Mouse (Mus musculus) MEL (cell line): ENCODE measurements at regions not wholly inside any gene's neighbourhood (a gene's known extent, or its start where the extent isn't known, plus 50 kb on each side); places are given as distances from the start of the nearest gene placed in this dataset.

Source experiments
- DNase-seq: peaks from one replicate; pipeline ENCODE4 v3.0.0; 2011; ENCODE audit warnings: low read depth, low spot score
- H3K27ac ChIP-seq: 2 replicates; pipeline ENCODE4 v1.5.1; 2012; ENCODE audit warnings: low read depth, mild to moderate bottlenecking, control low read depth, low read length, moderate library complexity; ENCODE audit not compliant: control insufficient read depth
- H3K27me3 ChIP-seq, 2 experiments: fragments of 150-350 bp in 1 of 2; sonication (generic) in 1 of 2; 2 replicates each; pipeline ENCODE4 v1.6.1; 2012; ENCODE audit warnings: low read length in 2 of 2, mild to moderate bottlenecking in 2 of 2, improper control_type of control experiment in 1 of 2, moderate library complexity in 1 of 2; ENCODE audit not compliant: insufficient read depth in 2 of 2, control insufficient read depth in 1 of 2
- H3K36me3 ChIP-seq, 2 experiments: 2 replicates each; pipeline ENCODE4 v1.6.1; 2012 to 2014; ENCODE audit warnings: low read length in 2 of 2, improper control_type of control experiment in 1 of 2, inconsistent platforms in 1 of 2, mild to moderate bottlenecking in 1 of 2; ENCODE audit not compliant: insufficient read depth in 2 of 2, control insufficient read depth in 1 of 2
- H3K4me1 ChIP-seq, 2 experiments: fragments of 150-350 bp in 1 of 2; sonication (generic) in 1 of 2; 2 replicates each; pipeline ENCODE4 v1.6.1; 2012; ENCODE audit warnings: low read length in 2 of 2, improper control_type of control experiment in 1 of 2, mild to moderate bottlenecking in 1 of 2; ENCODE audit not compliant: insufficient read depth in 2 of 2, control insufficient read depth in 1 of 2
- H3K4me3 ChIP-seq, 2 experiments: fragments of 150-350 bp in 1 of 2; sonication (generic) in 1 of 2; 2 replicates each; pipeline ENCODE4 v1.5.1; 2012; ENCODE audit warnings: low read depth in 2 of 2, low read length in 2 of 2, mild to moderate bottlenecking in 2 of 2, moderate library complexity in 2 of 2, control low read depth in 1 of 2, improper control_type of control experiment in 1 of 2; ENCODE audit not compliant: control insufficient read depth in 1 of 2, insufficient read depth in 1 of 2
- H3K79me2 ChIP-seq: 2 replicates; pipeline ENCODE4 v1.6.1; 2012; ENCODE audit warnings: mild to moderate bottlenecking, low read length, moderate library complexity; ENCODE audit not compliant: control insufficient read depth, poor library complexity, insufficient read depth
- H3K9ac ChIP-seq: 2 replicates; pipeline ENCODE4 v1.6.1; 2012; ENCODE audit warnings: low read depth, mild to moderate bottlenecking, control low read depth, low read length, moderate library complexity; ENCODE audit not compliant: control insufficient read depth, poor library complexity, severe bottlenecking
- H3K9me3 ChIP-seq: fragments of 150-350 bp; sonication (generic); replicated peaks from 2 replicates; pipeline ENCODE4 v1.6.1; 2012; ENCODE audit warnings: mild to moderate bottlenecking, low read length, improper control_type of control experiment, moderate library complexity; ENCODE audit not compliant: insufficient read depth
- BHLHE40 ChIP-seq: IDR thresholded peaks from 2 replicates; pipeline ENCODE4 v1.6.1; 2012; ENCODE audit warnings: low read depth, mild to moderate bottlenecking, inconsistent platforms, low read length, improper control_type of control experiment, borderline replicate concordance
- CHD1 ChIP-seq: IDR thresholded peaks from 2 replicates; pipeline ENCODE4 v1.6.1; 2012; ENCODE audit warnings: low read depth, mild to moderate bottlenecking, inconsistent platforms, low read length, improper control_type of control experiment
- CHD2 ChIP-seq: IDR thresholded peaks from 2 replicates; pipeline ENCODE4 v1.6.1; 2011; ENCODE audit warnings: low read length, improper control_type of control experiment
- CTCF ChIP-seq, 3 experiments: IDR thresholded peaks in 2 of 3; conservative IDR thresholded peaks in 1 of 3; 2 replicates each; pipeline ENCODE4 v1.5.1; 2011 to 2012; ENCODE audit warnings: low read length in 3 of 3, low read depth in 2 of 3, mild to moderate bottlenecking in 2 of 3, improper control_type of control experiment in 1 of 3, inconsistent platforms in 1 of 3, mixed read lengths in 1 of 3, moderate library complexity in 1 of 3; ENCODE audit not compliant: control insufficient read depth in 1 of 3, insufficient read depth in 1 of 3, poor library complexity in 1 of 3, severe bottlenecking in 1 of 3
- GABPA ChIP-seq: IDR thresholded peaks from 2 replicates; pipeline ENCODE4 v1.6.1; 2012; ENCODE audit warnings: low read depth, mild to moderate bottlenecking, inconsistent platforms, low read length, improper control_type of control experiment, moderate library complexity
- MAX ChIP-seq: IDR thresholded peaks from 2 replicates; pipeline ENCODE4 v1.6.1; 2011; ENCODE audit warnings: low read length, improper control_type of control experiment
- MAZ ChIP-seq: IDR thresholded peaks from 2 replicates; pipeline ENCODE4 v1.6.1; 2012; ENCODE audit warnings: low read depth, mild to moderate bottlenecking, inconsistent platforms, low read length, improper control_type of control experiment
- POLR2AphosphoS5 ChIP-seq: IDR thresholded peaks from 2 replicates; pipeline ENCODE4 v1.6.1; 2012; ENCODE audit warnings: low read depth, borderline replicate concordance, mild to moderate bottlenecking, inconsistent platforms, low read length, moderate library complexity, mixed read lengths
- RAD21 ChIP-seq: IDR thresholded peaks from 2 replicates; pipeline ENCODE4 v1.6.1; 2011; ENCODE audit warnings: mild to moderate bottlenecking, low read depth, low read length, improper control_type of control experiment
- RCOR1 ChIP-seq: IDR thresholded peaks from 2 replicates; pipeline ENCODE4 v1.6.1; 2012; ENCODE audit warnings: low read depth, mild to moderate bottlenecking, inconsistent platforms, low read length, improper control_type of control experiment
- SIN3A ChIP-seq: IDR thresholded peaks from 2 replicates; pipeline ENCODE4 v1.6.1; 2012; ENCODE audit warnings: low read length, improper control_type of control experiment, inconsistent platforms
- USF2 ChIP-seq, 2 experiments: IDR thresholded peaks; 2 replicates each; pipeline ENCODE4 v1.6.1; 2011 to 2012; ENCODE audit warnings: improper control_type of control experiment in 2 of 2, low read length in 2 of 2, borderline replicate concordance in 1 of 2, inconsistent platforms in 1 of 2, low read depth in 1 of 2, mild to moderate bottlenecking in 1 of 2; ENCODE audit not compliant: insufficient read depth in 1 of 2
- ZKSCAN1 ChIP-seq: IDR thresholded peaks from 2 replicates; pipeline ENCODE4 v1.6.1; 2012; ENCODE audit warnings: low read depth, mild to moderate bottlenecking, inconsistent platforms, low read length, improper control_type of control experiment, moderate library complexity
- ZMIZ1 ChIP-seq: IDR thresholded peaks from 2 replicates; pipeline ENCODE4 v1.6.1; 2012; ENCODE audit warnings: low read depth, mild to moderate bottlenecking, inconsistent platforms, low read length, improper control_type of control experiment, moderate library complexity
- ZNF384 ChIP-seq: IDR thresholded peaks from 2 replicates; pipeline ENCODE4 v1.6.1; 2012; ENCODE audit warnings: low read depth, mild to moderate bottlenecking, inconsistent platforms, low read length, improper control_type of control experiment

GRCm38 (mm10) chr17:61696717-61697116, 1184.4 kb downstream of the Efna5 start:
- no peak overlapping the region for H3K4me3 ChIP-seq
- no peaks in the 10 kb centered on the region for H3K27me3 ChIP-seq
- H3K9me3 ChIP-seq = no peaks in the 10 kb centered on the region
- peak; percentile 60 for TF ChIP-seq ZNF384
- no peak for TF ChIP-seq POLR2AphosphoS5
- H3K9ac ChIP-seq = no peak overlapping the region
- H3K79me2 ChIP-seq = no peaks in the 10 kb centered on the region
- no peak overlapping the region for H3K27ac ChIP-seq
- H3K36me3 ChIP-seq = peaks cover 0 to 4% of the 10 kb centered on the region in 2 experiments; a peak in 2 of 4 replicates
- no peak for DNase-seq
- H3K4me1 ChIP-seq = peaks cover 3 to 4% of the 10 kb centered on the region in 2 experiments

GRCm38 (mm10) chr17:61686325-61686724, 1194.8 kb downstream of the Efna5 start:
- TF ChIP-seq BHLHE40 = no peak
- peak; percentile 11 for TF ChIP-seq RAD21
- TF ChIP-seq, all 39 proteins: peak for 1
- no peaks in the 10 kb centered on the region for H3K79me2 ChIP-seq
- no peaks in the 10 kb centered on the region for H3K36me3 ChIP-seq
- H3K9ac ChIP-seq = no peak overlapping the region
- no peaks in the 10 kb centered on the region for H3K9me3 ChIP-seq
- H3K4me1 ChIP-seq = no peaks in the 10 kb centered on the region
- DNase-seq = no peak
- no peak overlapping the region for H3K4me3 ChIP-seq
- H3K27ac ChIP-seq = no peak overlapping the region
- H3K27me3 ChIP-seq = no peaks in the 10 kb centered on the region

- no peaks in the 10 kb centered on the region for H3K9me3 ChIP-seq
- H3K27ac ChIP-seq = no peak overlapping the region
- DNase-seq = no peak
- no peaks in the 10 kb centered on the region for H3K4me1 ChIP-seq
- H3K79me2 ChIP-seq = no peaks in the 10 kb centered on the region
- H3K27me3 ChIP-seq = no peaks in the 10 kb centered on the region
- H3K9ac ChIP-seq = no peak overlapping the region
- TF ChIP-seq CTCF (IDR thresholded peaks at IDR 0.05 in 2 of 3, conservative IDR thresholded peaks at IDR 0.05 in 1 of 3; ENCODE audit: control insufficient read depth in 1 of 3, insufficient read depth in 1 of 3, low read depth in 2 of 3, low read length in 3 of 3, poor library complexity in 1 of 3, severe bottlenecking in 1 of 3) (no peak), MAZ (no peak), POLR2AphosphoS5 (no peak), GABPA (no peak), SIN3A (no peak), RCOR1 (no peak), CHD1 (no peak), ZKSCAN1 (no peak), ZMIZ1 (no peak), USF2 (IDR thresholded peaks at IDR 0.05; ENCODE audit: borderline replicate concordance in 1 of 2, insufficient read depth in 1 of 2, low read depth in 1 of 2, low read length in 2 of 2) (no peak), BHLHE40 (no peak), MAX (no peak), CHD2 (no peak)
- H3K4me3 ChIP-seq = no peak overlapping the region
- H3K36me3 ChIP-seq = no peaks in the 10 kb centered on the region
These were observed 1196.6 kb downstream of the Efna5 start for GRCm38 (mm10) chr17:61684524-61684923.
